Mouse (Mus musculus) neural tube, embryonic 13.5 days (tissue): Measurements from ENCODE around the gene Dnhd1. TPM values are rescaled to one million over a fixed set of nuclear protein-coding genes. Genes with fewer than 3 reads are reported as not detected.
A peak's percentile ranks its signal among the peaks of the same experiment; 100 is the strongest.
"Not testable (repeated sequence)": the region's sequence is repeated elsewhere in the genome, so short reads cannot be mapped to it uniquely, and the experiment has no call there.

Experiments used
- ATAC-seq: fragments of 200-750 bp; cut with Nextera tagmentation; 2 replicates; pipeline ENCODE4 v1.8.0; 2017; ENCODE audit warnings: low read depth, mild to moderate bottlenecking, moderate TSS enrichment, moderate library complexity
- H3K27ac ChIP-seq: fragments of 300-500 bp; sonication (generic); replicated peaks from 2 replicates; pipeline ENCODE4 v1.5.1; 2015; ENCODE audit warnings: moderate library complexity, mild to moderate bottlenecking, inconsistent platforms
- H3K27me3 ChIP-seq: fragments of 300-500 bp; sonication (generic); 2 replicates; pipeline ENCODE4 v1.6.1; 2015; ENCODE audit warnings: mild to moderate bottlenecking, inconsistent platforms
- H3K36me3 ChIP-seq: fragments of 300-500 bp; sonication (generic); 2 replicates; pipeline ENCODE4 v1.6.1; 2015; ENCODE audit warnings: mild to moderate bottlenecking, inconsistent platforms
- H3K4me1 ChIP-seq: fragments of 300-500 bp; sonication (generic); replicated peaks from 2 replicates; pipeline ENCODE4 v1.6.1; 2015; ENCODE audit warnings: inconsistent platforms
- H3K4me2 ChIP-seq: fragments of 300-500 bp; sonication (generic); 2 replicates; pipeline ENCODE4 v1.6.1; 2015; ENCODE audit warnings: inconsistent platforms, mild to moderate bottlenecking, moderate library complexity
- H3K4me3 ChIP-seq: fragments of 300-500 bp; sonication (generic); 2 replicates; pipeline ENCODE4 v1.5.1; 2015; ENCODE audit warnings: mild to moderate bottlenecking, inconsistent platforms
- H3K9ac ChIP-seq: fragments of 300-500 bp; sonication (generic); 2 replicates; pipeline ENCODE4 v1.6.1; 2015; ENCODE audit warnings: moderate library complexity, mild to moderate bottlenecking, inconsistent platforms
- H3K9me3 ChIP-seq: fragments of 300-500 bp; sonication (generic); 2 replicates; pipeline ENCODE4 v1.6.1; 2016; ENCODE audit warnings: inconsistent platforms
- WGBS: fragments of 180-500 bp; shearing (Covaris S2); methylation state at CpG from one replicate; pipeline ENCODE4 v1.1.7; 2015; 5-methylcytosine and 5-hydroxymethylcytosine counted together
- polyA plus RNA-seq: library from polyadenylated mRNA; unstranded; fragments of >200 nt; fragmentation: Nextera tagmentation; extraction: Ambion mirVana; gene quantifications from 2 replicates; pipeline ENCODE4 v1.2.1, GENCODE M21; 2015

The Dnhd1 gene
- polyA plus RNA-seq, 1 experiment from 2014 or later = 1.2 TPM

- Histone ChIP-seq H3K9ac (peak overlapping the region; percentile 95), H3K36me3 (peaks cover 60% of the 10 kb centered on the region), H3K27ac (peak overlapping the region; percentile 88), H3K4me1 (peaks cover 23% of the 10 kb centered on the region), H3K4me2 (peak overlapping the region; percentile 92), H3K4me3 (peak overlapping the region; percentile 84)
- H3K9me3 ChIP-seq, H3K27me3 ChIP-seq, ATAC-seq: not testable (repeated sequence)
- 35% methylated on average over 20 of the region's 20 CpGs for WGBS
These were observed 92.8 kb downstream of the Dnhd1 start for GRCm38 (mm10) chr7:105743246-105743925.

GRCm38 (mm10) chr7:105743926-105744590 is 93.4 kb downstream of the Dnhd1 start, which contains the start of gene Taf10:
Gene Taf10 (minus strand): TSS chr7:105744361.
- WGBS = under 1% methylated on average over 66 of the region's 67 CpGs

GRCm38 (mm10) chr7:105747776-105748175 is 97.1 kb downstream of the Dnhd1 start:
- no peaks in the 10 kb centered on the region for H3K27me3 ChIP-seq
- H3K4me2 ChIP-seq = no peak overlapping the region
- peaks cover 39% of the 10 kb centered on the region for H3K36me3 ChIP-seq
- H3K4me1 ChIP-seq = peaks cover 33% of the 10 kb centered on the region
- no peak overlapping the region for H3K9ac ChIP-seq
- no peak for ATAC-seq
- no peak overlapping the region for H3K27ac ChIP-seq
- H3K4me3 ChIP-seq = no peak overlapping the region
- WGBS = 87% methylated on average over 2 of the region's 2 CpGs
- H3K9me3 ChIP-seq = no peaks in the 10 kb centered on the region

More at GRCm38 (mm10) chr7:105743926-105744590, 93.4 kb downstream of the Dnhd1 start, which contains the start of gene Taf10:
- Histone ChIP-seq H3K4me1 (peaks cover 17% of the 10 kb centered on the region), H3K4me2 (peak within 1 kb of the TSS; percentile 92), H3K9ac (peak within 1 kb of the TSS; percentile 95), H3K27me3 (no peaks in the 10 kb centered on the region), H3K36me3 (peaks cover 65% of the 10 kb centered on the region), H3K27ac (peak within 1 kb of the TSS; percentile 88), H3K9me3 (no peaks in the 10 kb centered on the region), H3K4me3 (peak within 1 kb of the TSS; percentile 84)
- ATAC-seq = peak; percentile 96

GRCm38 (mm10) chr7:105751491-105752433 is 101.1 kb downstream of the Dnhd1 start, which contains the start of gene Tpp1:
Gene Tpp1 (minus strand): TSS chr7:105752235.
- peaks cover 67% of the 10 kb centered on the region for H3K36me3 ChIP-seq
- peak within 1 kb of the TSS; percentile 46; the same call in 1 of the 2 replicates for H3K27ac ChIP-seq
- peaks cover 24% of the 10 kb centered on the region for H3K4me1 ChIP-seq
- peak within 1 kb of the TSS; percentile 76 for H3K9ac ChIP-seq
- peak within 1 kb of the TSS; percentile 63 for H3K4me2 ChIP-seq
- no peaks in the 10 kb centered on the region for H3K9me3 ChIP-seq
- WGBS = 24% methylated on average over 20 of the region's 20 CpGs
- H3K4me3 ChIP-seq = peak within 1 kb of the TSS; percentile 49
- peak; percentile 92 for ATAC-seq
- H3K27me3 ChIP-seq = no peaks in the 10 kb centered on the region

GRCm38 (mm10) chr7:105752716-105753115 is 102.1 kb downstream of the Dnhd1 start:
- H3K9ac ChIP-seq = no peak overlapping the region
- 95% methylated on average over 2 of the region's 2 CpGs for WGBS

GRCm38 (mm10) chr7:105753281-105753680 is 102.7 kb downstream of the Dnhd1 start:
- no peak for ATAC-seq
- H3K36me3 ChIP-seq = peaks cover 69% of the 10 kb centered on the region
- H3K4me3 ChIP-seq = no peak overlapping the region
- WGBS = 97% methylated on average over 10 of the region's 10 CpGs
- peaks cover 24% of the 10 kb centered on the region for H3K4me1 ChIP-seq
- no peak overlapping the region for H3K27ac ChIP-seq
- H3K27me3 ChIP-seq = no peaks in the 10 kb centered on the region
- H3K4me2 ChIP-seq = no peak overlapping the region
- H3K9me3 ChIP-seq = no peaks in the 10 kb centered on the region
- no peak overlapping the region for H3K9ac ChIP-seq

More at GRCm38 (mm10) chr7:105752716-105753115, 102.1 kb downstream of the Dnhd1 start:
- Histone ChIP-seq H3K36me3 (peaks cover 69% of the 10 kb centered on the region), H3K27ac (peak overlapping the region; percentile 46; the same call in 1 of the 2 replicates), H3K4me3 (no peak overlapping the region), H3K4me2 (no peak overlapping the region), H3K9me3 (no peaks in the 10 kb centered on the region), H3K4me1 (peaks cover 24% of the 10 kb centered on the region), H3K27me3 (no peaks in the 10 kb centered on the region)
- peak; percentile 24 for ATAC-seq

GRCm38 (mm10) chr7:105761813-105762484 is 111.3 kb downstream of the Dnhd1 start:
- no peak overlapping the region for H3K9ac ChIP-seq
- no peak overlapping the region for H3K27ac ChIP-seq
- no peak overlapping the region for H3K4me3 ChIP-seq
- no peak for ATAC-seq
- 17% methylated on average over 51 of the region's 51 CpGs for WGBS
- H3K9me3 ChIP-seq = no peaks in the 10 kb centered on the region
- no peak overlapping the region for H3K4me2 ChIP-seq
- H3K27me3 ChIP-seq = peaks cover 21% of the 10 kb centered on the region
- peaks cover 10% of the 10 kb centered on the region for H3K4me1 ChIP-seq
- peaks cover 92% of the 10 kb centered on the region for H3K36me3 ChIP-seq

GRCm38 (mm10) chr7:105762517-105763270 is 112.1 kb downstream of the Dnhd1 start:
- Histone ChIP-seq H3K4me1 (peaks cover 17% of the 10 kb centered on the region), H3K9me3 (no peaks in the 10 kb centered on the region), H3K36me3 (peaks cover 91% of the 10 kb centered on the region), H3K9ac (no peak overlapping the region), H3K4me2 (no peak overlapping the region), H3K4me3 (no peak overlapping the region), H3K27ac (no peak overlapping the region), H3K27me3 (peaks cover 21% of the 10 kb centered on the region)
- WGBS = 20% methylated on average over 55 of the region's 55 CpGs
- ATAC-seq = no peak

- Histone ChIP-seq H3K4me1 (peaks cover 34% of the 10 kb centered on the region), H3K9me3 (no peaks in the 10 kb centered on the region), H3K36me3 (peaks cover 88% of the 10 kb centered on the region), H3K27ac (no peak overlapping the region), H3K27me3 (peaks cover 21% of the 10 kb centered on the region), H3K4me2 (no peak overlapping the region), H3K9ac (no peak overlapping the region), H3K4me3 (no peak overlapping the region)
- no peak for ATAC-seq
- 83% methylated on average over 11 of the region's 11 CpGs for WGBS
These were observed 113.7 kb downstream of the Dnhd1 start for GRCm38 (mm10) chr7:105764331-105764730.

GRCm38 (mm10) chr7:105767729-105768165 is 117.1 kb downstream of the Dnhd1 start:
- Histone ChIP-seq H3K36me3 (peaks cover 94% of the 10 kb centered on the region), H3K27me3 (peaks cover 21% of the 10 kb centered on the region), H3K4me2 (peak overlapping the region; percentile 21), H3K9me3 (no peaks in the 10 kb centered on the region), H3K4me3 (0 out of 2 replicates have a peak overlapping the region, but pooled peaks have one; percentile 3), H3K4me1 (peaks cover 61% of the 10 kb centered on the region), H3K27ac (peak overlapping the region; percentile 59), H3K9ac (peak overlapping the region; percentile 23; the same call in 1 of the 2 replicates)
- WGBS = 14% methylated on average over 6 of the region's 6 CpGs
- ATAC-seq = 0 out of 2 replicates have a peak, but pooled peaks have one; percentile 25
